Comparison of ENCODE assay signal across 27 mouse cellular contexts in genomic region chr10:81015666-81016065, GRCm38 (mm10). TPM values are rescaled to one million over a fixed set of nuclear protein-coding genes. Genes with fewer than 3 reads are reported as not detected.
A peak's percentile ranks its signal among the peaks of the same experiment; 100 is the strongest.
DNase-seq lines count a peak whose midpoint lies in the region; ATAC-seq lines count a peak whose summit lies in the region.
"Had no signal": no experiment of that assay in that cellular context is flagged by ENCODE, and none has a peak within 500 bp of the region (broad histone marks: within the 10 kb centered on the region; RNA-seq: fewer than 3 reads in every experiment).

No protein-coding gene starts in this region.

- peak; percentile 69 for DNase-seq in cerebellum, adult 9-10 months
- no peak for DNase-seq in cerebellum, postnatal 10 days
- DNase-seq in hindbrain, embryonic 10.5 days (ENCODE audit: low spot score), result no peak
- no peak for DNase-seq in liver, embryonic 11.5 days (ENCODE audit: low spot score)
- no peak for DNase-seq in neural tube, embryonic 10.5 days (ENCODE audit: extremely low spot score, low spot score)
- DNase-seq: adrenal gland, postnatal 10 days; adrenal gland, postnatal 36 days; B cell, adult 2 months; cerebellum, adult 11 months; cerebellum, postnatal 14 days; gastrocnemius, postnatal 25 days; heart, adult 18-20 months; heart, postnatal 10 days; heart, postnatal 36 days had no signal

- H3K9ac ChIP-seq in hindbrain, embryonic 15.5 days, result no peak overlapping the region
- H3K9ac ChIP-seq in liver, embryonic 15.5 days, result no peak overlapping the region
- no peak overlapping the region for H3K9ac ChIP-seq in liver, embryonic 11.5 days (ENCODE audit: low read depth, low read length)
- H3K9ac ChIP-seq in neural tube, embryonic 13.5 days, result 0 out of 2 replicates have a peak overlapping the region, but pooled peaks have one; percentile 41
- H3K9ac ChIP-seq: embryonic facial prominence, embryonic 12.5 days; forebrain, embryonic 12.5 days; forebrain, embryonic 15.5 days; heart, embryonic 12.5 days; heart, embryonic 15.5 days; hindbrain, embryonic 14.5 days had no signal

- H3K27me3 ChIP-seq in hindbrain, embryonic 15.5 days, result no peaks in the 10 kb centered on the region
- H3K27me3 ChIP-seq in hindbrain, embryonic 10.5 days (ENCODE audit: insufficient read depth, poor library complexity, severe bottlenecking), result peaks cover 16% of the 10 kb centered on the region
- peaks cover 5% of the 10 kb centered on the region for H3K27me3 ChIP-seq in liver, embryonic 15.5 days
- peaks cover 4% of the 10 kb centered on the region; the same call in 1 of the 2 replicates for H3K27me3 ChIP-seq in liver, embryonic 11.5 days (replicated peaks; ENCODE audit: control insufficient read depth, insufficient read depth, low read length)
- H3K27me3 ChIP-seq in neural tube, embryonic 13.5 days, result 0 out of 2 replicates have a peak, but pooled peaks cover under 1% of the 10 kb centered on the region
- H3K27me3 ChIP-seq: embryonic facial prominence, embryonic 12.5 days; forebrain, embryonic 15.5 days; Patski had no signal

- H3K4me3 ChIP-seq in hindbrain, embryonic 15.5 days, result no peak overlapping the region
- H3K4me3 ChIP-seq in hindbrain, embryonic 10.5 days, result no peak overlapping the region
- H3K4me3 ChIP-seq in liver, embryonic 15.5 days (replicated peaks), result no peak overlapping the region
- H3K4me3 ChIP-seq in liver, embryonic 11.5 days (ENCODE audit: low read depth, low read length), result no peak overlapping the region
- no peak overlapping the region for H3K4me3 ChIP-seq in neural tube, embryonic 13.5 days
- H3K4me3 ChIP-seq: embryonic facial prominence, embryonic 12.5 days; forebrain, embryonic 12.5 days had no signal

- no peak overlapping the region for H3K27ac ChIP-seq in hindbrain, embryonic 15.5 days (replicated peaks)
- no peak overlapping the region for H3K27ac ChIP-seq in hindbrain, embryonic 10.5 days
- H3K27ac ChIP-seq in liver, embryonic 15.5 days (replicated peaks), result no peak overlapping the region
- no peak overlapping the region for H3K27ac ChIP-seq in liver, embryonic 11.5 days (ENCODE audit: low read depth, low read length)
- H3K27ac ChIP-seq in neural tube, embryonic 13.5 days (replicated peaks), result no peak overlapping the region
- H3K27ac ChIP-seq: embryonic facial prominence, embryonic 12.5 days; forebrain, embryonic 12.5 days; forebrain, embryonic 15.5 days; heart, embryonic 15.5 days; hindbrain, embryonic 14.5 days had no signal

- H3K4me2 ChIP-seq in hindbrain, embryonic 15.5 days, result peak overlapping the region; percentile 78; the same call in 1 of the 2 replicates
- H3K4me2 ChIP-seq in liver, embryonic 15.5 days, result peak overlapping the region; percentile 59
- H3K4me2 ChIP-seq in liver, embryonic 11.5 days, result no peak overlapping the region
- peak overlapping the region; percentile 63; the same call in 1 of the 2 replicates for H3K4me2 ChIP-seq in neural tube, embryonic 13.5 days

- WGBS in hindbrain, embryonic 15.5 days, result 94% methylated on average over 2 of the region's 2 CpGs
- 88% methylated on average over 2 of the region's 2 CpGs for WGBS in hindbrain, embryonic 10.5 days
- WGBS in liver, embryonic 15.5 days (ENCODE audit: insufficient replicate concordance), result 65% methylated on average over 2 of the region's 2 CpGs
- 84% methylated on average over 2 of the region's 2 CpGs for WGBS in liver, embryonic 11.5 days
- WGBS in neural tube, embryonic 13.5 days, result 83% methylated on average over 2 of the region's 2 CpGs

- no peak for ATAC-seq in hindbrain, embryonic 15.5 days (ENCODE audit: low FRiP score, low read depth)
- no peak for ATAC-seq in liver, embryonic 15.5 days (ENCODE audit: insufficient read depth)
- ATAC-seq in liver, embryonic 11.5 days (replicated peaks; ENCODE audit: low FRiP score), result no peak
- no peak for ATAC-seq in neural tube, embryonic 13.5 days (ENCODE audit: low read depth)

- H3K36me3 ChIP-seq in hindbrain, embryonic 15.5 days, result no peaks in the 10 kb centered on the region
- H3K36me3 ChIP-seq in hindbrain, embryonic 10.5 days, result no peaks in the 10 kb centered on the region
- H3K36me3 ChIP-seq in liver, embryonic 15.5 days (replicated peaks), result no peaks in the 10 kb centered on the region
- H3K36me3 ChIP-seq in liver, embryonic 11.5 days (ENCODE audit: control insufficient read depth, insufficient read depth, low read length), result no peaks in the 10 kb centered on the region
- H3K36me3 ChIP-seq in neural tube, embryonic 13.5 days, result no peaks in the 10 kb centered on the region
- H3K36me3 ChIP-seq: embryonic facial prominence, embryonic 12.5 days; forebrain, embryonic 12.5 days; forebrain, embryonic 15.5 days; G1E; heart, embryonic 12.5 days; heart, embryonic 15.5 days had no signal

- H3K4me1 ChIP-seq in hindbrain, embryonic 15.5 days (replicated peaks), result peaks cover 14% of the 10 kb centered on the region
- peaks cover 25% of the 10 kb centered on the region for H3K4me1 ChIP-seq in hindbrain, embryonic 10.5 days (replicated peaks)
- peaks cover 20% of the 10 kb centered on the region for H3K4me1 ChIP-seq in liver, embryonic 15.5 days (replicated peaks)
- H3K4me1 ChIP-seq in liver, embryonic 11.5 days (replicated peaks; ENCODE audit: control insufficient read depth, insufficient read depth, low read length), result 0 out of 2 replicates have a peak, but pooled peaks cover 4% of the 10 kb centered on the region
- H3K4me1 ChIP-seq in neural tube, embryonic 13.5 days (replicated peaks), result peaks cover 11% of the 10 kb centered on the region

- H3K9me3 ChIP-seq in hindbrain, embryonic 15.5 days, result no peaks in the 10 kb centered on the region
- H3K9me3 ChIP-seq in hindbrain, embryonic 10.5 days, result no peaks in the 10 kb centered on the region
- H3K9me3 ChIP-seq in liver, embryonic 15.5 days (replicated peaks), result no peaks in the 10 kb centered on the region
- H3K9me3 ChIP-seq in liver, embryonic 11.5 days (ENCODE audit: control insufficient read depth, low read length), result no peaks in the 10 kb centered on the region
- no peaks in the 10 kb centered on the region for H3K9me3 ChIP-seq in neural tube, embryonic 13.5 days
- H3K9me3 ChIP-seq: embryonic facial prominence, embryonic 12.5 days; forebrain, embryonic 12.5 days; forebrain, embryonic 15.5 days; G1E; heart, embryonic 12.5 days; heart, embryonic 15.5 days had no signal

RNA-seq across cellular contexts. Expression of gene Gng7, which starts 0.9 kb away (rescaled TPM):
- 19.1 and 21.4 TPM in 2 replicates for polyA plus RNA-seq in hindbrain, embryonic 15.5 days (2015; fragmentation: Nextera tagmentation; extraction: Ambion mirVana)
- 7.1 and 8.6 TPM in 2 replicates for polyA plus RNA-seq in hindbrain, embryonic 10.5 days (2016; fragmentation: Nextera tagmentation; extraction: Ambion mirVana)
- polyA plus RNA-seq in liver, embryonic 15.5 days (2015; fragmentation: Nextera tagmentation; extraction: Ambion mirVana), result 0.36 and 0.41 TPM in 2 replicates
- 1.8 and 2.1 TPM in 2 replicates for polyA plus RNA-seq in liver, embryonic 11.5 days (2014; fragmentation: Nextera tagmentation; extraction: Ambion mirVana)
- polyA plus RNA-seq in neural tube, embryonic 13.5 days (2015; fragmentation: Nextera tagmentation; extraction: Ambion mirVana), result 16.2 and 17.4 TPM in 2 replicates
- polyA plus RNA-seq: erythroblast, embryonic 14.5 days had no signal

RNA-seq across cellular contexts. Expression of gene Diras1, which starts 9.8 kb away (rescaled TPM):
- 71.6 and 81.6 TPM in 2 replicates for polyA plus RNA-seq in hindbrain, embryonic 15.5 days (2015; fragmentation: Nextera tagmentation; extraction: Ambion mirVana)
- 4.6 and 9.8 TPM in 2 replicates for polyA plus RNA-seq in hindbrain, embryonic 10.5 days (2016; fragmentation: Nextera tagmentation; extraction: Ambion mirVana)
- polyA plus RNA-seq in liver, embryonic 15.5 days (2015; fragmentation: Nextera tagmentation; extraction: Ambion mirVana), result 0.07 TPM in 1 of 2 replicates, not detected in the other
- polyA plus RNA-seq in liver, embryonic 11.5 days (2014; fragmentation: Nextera tagmentation; extraction: Ambion mirVana), result 0.45 TPM in 1 of 2 replicates, not detected in the other
- polyA plus RNA-seq in neural tube, embryonic 13.5 days (2015; fragmentation: Nextera tagmentation; extraction: Ambion mirVana), result 38.1 and 38.7 TPM in 2 replicates
- polyA plus RNA-seq: erythroblast, embryonic 14.5 days; gonadal fat pad, adult 2 months; heart, embryonic 12.5 days; heart, embryonic 15.5 days had no signal

RNA-seq across cellular contexts. Expression of gene Slc39a3, which starts 21.6 kb away (rescaled TPM):
- 46.3 and 53.0 TPM in 2 replicates for polyA plus RNA-seq in hindbrain, embryonic 15.5 days (2015; fragmentation: Nextera tagmentation; extraction: Ambion mirVana)
- polyA plus RNA-seq in hindbrain, embryonic 10.5 days (2016; fragmentation: Nextera tagmentation; extraction: Ambion mirVana), result 16.9 and 26.7 TPM in 2 replicates
- polyA plus RNA-seq in liver, embryonic 15.5 days (2015; fragmentation: Nextera tagmentation; extraction: Ambion mirVana), result 5.6 and 6.5 TPM in 2 replicates
- 9.1 and 9.4 TPM in 2 replicates for polyA plus RNA-seq in liver, embryonic 11.5 days (2014; fragmentation: Nextera tagmentation; extraction: Ambion mirVana)
- 40.9 and 44.2 TPM in 2 replicates for polyA plus RNA-seq in neural tube, embryonic 13.5 days (2015; fragmentation: Nextera tagmentation; extraction: Ambion mirVana)

RNA-seq across cellular contexts. Expression of gene Sgta, which starts 44.3 kb away (rescaled TPM):
- 310 and 331 TPM in 2 replicates for polyA plus RNA-seq in hindbrain, embryonic 15.5 days (2015; fragmentation: Nextera tagmentation; extraction: Ambion mirVana)
- polyA plus RNA-seq in hindbrain, embryonic 10.5 days (2016; fragmentation: Nextera tagmentation; extraction: Ambion mirVana), result 276 and 320 TPM in 2 replicates
- polyA plus RNA-seq in liver, embryonic 15.5 days (2015; fragmentation: Nextera tagmentation; extraction: Ambion mirVana), result 57.0 and 62.9 TPM in 2 replicates
- polyA plus RNA-seq in liver, embryonic 11.5 days (2014; fragmentation: Nextera tagmentation; extraction: Ambion mirVana), result 147 and 153 TPM in 2 replicates
- 283 and 286 TPM in 2 replicates for polyA plus RNA-seq in neural tube, embryonic 13.5 days (2015; fragmentation: Nextera tagmentation; extraction: Ambion mirVana)

RNA-seq across cellular contexts. Expression of gene Thop1, which starts 54.2 kb away (rescaled TPM):
- polyA plus RNA-seq in hindbrain, embryonic 15.5 days (2015; fragmentation: Nextera tagmentation; extraction: Ambion mirVana), result 51.2 and 51.3 TPM in 2 replicates
- polyA plus RNA-seq in hindbrain, embryonic 10.5 days (2016; fragmentation: Nextera tagmentation; extraction: Ambion mirVana), result 85.4 and 106 TPM in 2 replicates
- 19.4 and 21.1 TPM in 2 replicates for polyA plus RNA-seq in liver, embryonic 15.5 days (2015; fragmentation: Nextera tagmentation; extraction: Ambion mirVana)
- polyA plus RNA-seq in liver, embryonic 11.5 days (2014; fragmentation: Nextera tagmentation; extraction: Ambion mirVana), result 80.3 and 84.0 TPM in 2 replicates
- 47.4 and 48.4 TPM in 2 replicates for polyA plus RNA-seq in neural tube, embryonic 13.5 days (2015; fragmentation: Nextera tagmentation; extraction: Ambion mirVana)
